Mouse (Mus musculus): ENCODE results near the gene Selenos. TPM values are rescaled to one million over a fixed set of nuclear protein-coding genes. Genes with fewer than 3 reads are reported as not detected.
A peak's percentile ranks its signal among the peaks of the same experiment; 100 is the strongest.

Selenos gene
- polyA plus RNA-seq, 1 experiment from 2014 or later, result 145 TPM

DNA sequence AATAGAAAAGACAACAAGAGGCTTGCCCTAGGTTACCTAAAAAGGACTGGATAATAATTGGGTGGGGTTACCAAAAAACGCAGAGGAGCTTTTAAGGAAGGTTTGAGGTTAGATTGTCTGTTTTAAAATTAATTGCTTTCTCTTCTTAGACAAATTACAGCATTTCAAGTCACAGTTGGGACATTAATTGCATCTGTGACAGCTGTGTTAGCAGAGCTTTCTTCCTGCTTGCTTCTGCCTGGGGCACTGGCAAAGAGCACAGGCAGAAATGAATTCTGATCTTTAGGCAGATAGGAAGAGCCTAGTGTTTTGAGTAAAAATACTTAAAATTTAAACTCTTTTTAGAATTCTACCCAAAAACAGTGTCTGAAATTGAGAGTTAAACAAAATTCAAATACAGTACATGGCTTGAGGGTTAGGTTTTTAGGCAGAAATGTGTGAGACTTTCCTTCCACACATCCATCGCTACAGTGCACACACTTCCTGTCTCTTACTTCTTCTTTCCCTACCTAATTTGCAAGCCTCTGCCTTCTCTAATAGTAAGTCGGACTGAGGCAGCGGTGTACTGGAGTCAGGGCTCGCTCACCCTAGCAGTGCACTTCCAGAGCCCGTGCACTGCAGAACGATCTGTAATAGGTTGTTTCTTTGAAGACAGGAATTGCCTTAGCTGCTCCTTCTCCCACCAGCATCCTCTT lies 41.4 kb downstream of the Selenos start:
- Histone ChIP-seq H3K36me3 (ENCODE audit: insufficient read depth, low read length) (peaks cover 2% of the 10 kb centered on the region; the same call in 1 of the 2 replicates), H3K27ac (no peak overlapping the region), H3K27me3 (ENCODE audit: insufficient read depth, low read length) (no peaks in the 10 kb centered on the region), H3K9me3 (replicated peaks; ENCODE audit: low read length) (no peaks in the 10 kb centered on the region), H3K4me3 (replicated peaks; ENCODE audit: low read depth, low read length) (no peak overlapping the region), H3K4me1 (replicated peaks; ENCODE audit: insufficient read depth, low read length) (peaks cover 11% of the 10 kb centered on the region; the same call in 1 of the 2 replicates), H3K9ac (ENCODE audit: low read depth, low read length) (no peak overlapping the region), H3K4me2 (ENCODE audit: low read length) (no peak overlapping the region)
- DNase-seq (ENCODE audit: low spot score) (no peak), ATAC-seq (replicated peaks; ENCODE audit: low FRiP score, low read depth) (no peak)
- 38% methylated on average over 7 of the region's 7 CpGs for WGBS
- no peak for TF ChIP-seq CTCF (IDR thresholded peaks at IDR 0.05; ENCODE audit: low read depth)

DNA sequence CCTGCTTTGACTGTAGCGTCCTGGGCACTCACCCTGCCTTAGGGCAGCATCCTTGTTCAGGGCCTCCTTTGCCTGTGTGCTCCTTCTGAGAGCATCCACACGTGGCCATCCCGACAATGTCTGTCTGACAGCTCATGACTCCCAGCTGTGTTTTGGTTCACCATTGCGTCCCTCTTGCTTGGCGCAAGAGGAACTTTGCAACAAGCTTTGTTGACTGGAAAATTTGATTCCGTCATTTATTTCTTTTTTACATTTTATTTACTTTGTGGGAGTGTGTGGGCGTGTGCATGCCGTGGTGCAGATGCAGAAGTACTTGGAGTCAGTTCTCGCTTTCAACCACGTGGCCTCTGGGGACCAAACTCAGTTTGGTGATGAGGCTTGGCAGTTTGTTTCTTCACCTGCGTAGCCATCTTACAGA lies 45.1 kb downstream of the Selenos start:
- Histone ChIP-seq H3K9ac (ENCODE audit: low read depth, low read length) (no peak overlapping the region; the same call in 1 of the 2 replicates), H3K4me1 (replicated peaks; ENCODE audit: insufficient read depth, low read length) (peaks cover 7% of the 10 kb centered on the region; the same call in 1 of the 2 replicates), H3K36me3 (ENCODE audit: insufficient read depth, low read length) (peaks cover 16% of the 10 kb centered on the region; the same call in 1 of the 2 replicates), H3K9me3 (replicated peaks; ENCODE audit: low read length) (no peaks in the 10 kb centered on the region), H3K4me2 (ENCODE audit: low read length) (no peak overlapping the region), H3K4me3 (replicated peaks; ENCODE audit: low read depth, low read length) (no peak overlapping the region), H3K27me3 (ENCODE audit: insufficient read depth, low read length) (no peaks in the 10 kb centered on the region), H3K27ac (no peak overlapping the region)
- TF ChIP-seq CTCF (IDR thresholded peaks at IDR 0.05; ENCODE audit: low read depth), result no peak
- DNase-seq (ENCODE audit: low spot score) (peak; percentile 48), ATAC-seq (replicated peaks; ENCODE audit: low FRiP score, low read depth) (no peak)
- 38% methylated on average over 11 of the region's 11 CpGs for WGBS

DNA sequence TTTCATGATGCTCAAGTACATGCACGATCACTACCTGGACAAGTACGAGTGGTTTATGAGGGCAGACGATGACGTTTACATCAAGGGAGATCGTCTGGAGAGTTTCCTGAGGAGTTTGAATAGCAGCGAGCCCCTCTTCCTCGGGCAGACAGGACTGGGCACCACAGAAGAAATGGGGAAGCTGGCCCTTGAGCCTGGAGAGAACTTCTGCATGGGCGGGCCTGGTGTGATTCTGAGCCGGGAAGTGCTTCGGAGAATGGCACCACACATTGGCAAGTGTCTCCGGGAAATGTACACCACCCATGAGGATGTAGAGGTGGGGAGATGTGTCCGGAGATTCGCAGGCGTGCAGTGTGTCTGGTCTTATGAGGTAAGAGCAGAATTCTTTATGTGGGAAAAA lies 45.9 kb downstream of the Selenos start:
- Histone ChIP-seq H3K9me3 (replicated peaks; ENCODE audit: low read length) (no peaks in the 10 kb centered on the region), H3K4me1 (replicated peaks; ENCODE audit: insufficient read depth, low read length) (peaks cover 3% of the 10 kb centered on the region; the same call in 1 of the 2 replicates), H3K36me3 (ENCODE audit: insufficient read depth, low read length) (peaks cover 16% of the 10 kb centered on the region; the same call in 1 of the 2 replicates), H3K4me3 (replicated peaks; ENCODE audit: low read depth, low read length) (no peak overlapping the region), H3K9ac (ENCODE audit: low read depth, low read length) (no peak overlapping the region), H3K4me2 (ENCODE audit: low read length) (no peak overlapping the region), H3K27ac (no peak overlapping the region), H3K27me3 (ENCODE audit: insufficient read depth, low read length) (no peaks in the 10 kb centered on the region)
- WGBS, result 88% methylated on average over 14 of the region's 14 CpGs
- no peak for ATAC-seq (replicated peaks; ENCODE audit: low FRiP score, low read depth)
- DNase-seq (ENCODE audit: low spot score), result no peak
- TF ChIP-seq CTCF (IDR thresholded peaks at IDR 0.05; ENCODE audit: low read depth), result no peak

DNA sequence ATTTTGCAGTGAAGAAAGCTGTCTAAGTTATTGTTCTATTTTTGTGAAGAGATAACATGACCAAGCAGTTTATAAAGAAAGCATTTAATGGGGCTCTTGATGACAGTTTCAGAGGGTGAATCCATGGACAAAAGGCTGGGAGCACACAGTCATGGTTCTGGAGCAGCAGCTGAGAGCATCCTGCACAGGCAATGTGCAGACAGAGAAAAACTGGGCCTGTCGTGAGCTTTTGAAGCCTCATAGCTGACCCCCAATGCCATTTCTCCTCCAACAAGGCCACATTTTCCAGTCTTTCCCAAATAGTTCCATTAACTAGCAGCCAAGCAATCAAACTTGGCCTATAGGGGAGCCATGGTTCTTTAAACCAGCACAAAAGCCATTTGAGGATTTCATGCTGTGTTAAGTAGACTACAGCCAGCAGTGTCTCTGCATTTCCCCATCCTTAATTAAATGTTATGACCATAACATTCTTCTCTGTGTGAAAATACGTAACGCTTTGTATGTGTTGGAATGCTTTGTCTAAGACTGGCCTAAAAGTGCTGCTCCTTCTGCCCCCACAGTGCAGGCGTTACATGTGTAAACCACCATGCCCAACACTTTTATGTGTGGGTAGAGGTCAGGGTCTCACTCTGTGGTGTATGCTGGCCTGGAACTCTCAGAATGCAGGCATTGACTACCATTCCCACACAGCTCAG lies 48.6 kb downstream of the Selenos start:
- ATAC-seq (replicated peaks; ENCODE audit: low FRiP score, low read depth) (no peak), DNase-seq (ENCODE audit: low spot score) (no peak)
- WGBS, result 77% methylated on average over 4 of the region's 4 CpGs
- peaks cover 16% of the 10 kb centered on the region; the same call in 1 of the 2 replicates for H3K36me3 ChIP-seq (ENCODE audit: insufficient read depth, low read length)
- no peak overlapping the region for H3K27ac ChIP-seq
- H3K4me3 ChIP-seq (replicated peaks; ENCODE audit: low read depth, low read length), result no peak overlapping the region
- no peaks in the 10 kb centered on the region for H3K4me1 ChIP-seq (replicated peaks; ENCODE audit: insufficient read depth, low read length)
- no peaks in the 10 kb centered on the region for H3K9me3 ChIP-seq (replicated peaks; ENCODE audit: low read length)
- no peak overlapping the region for H3K9ac ChIP-seq (ENCODE audit: low read depth, low read length)
- no peaks in the 10 kb centered on the region for H3K27me3 ChIP-seq (ENCODE audit: insufficient read depth, low read length)
- H3K4me2 ChIP-seq (ENCODE audit: low read length), result no peak overlapping the region
- peak; percentile 21; the same call in 1 of the 2 replicates for TF ChIP-seq CTCF (IDR thresholded peaks at IDR 0.05; ENCODE audit: low read depth)

DNA sequence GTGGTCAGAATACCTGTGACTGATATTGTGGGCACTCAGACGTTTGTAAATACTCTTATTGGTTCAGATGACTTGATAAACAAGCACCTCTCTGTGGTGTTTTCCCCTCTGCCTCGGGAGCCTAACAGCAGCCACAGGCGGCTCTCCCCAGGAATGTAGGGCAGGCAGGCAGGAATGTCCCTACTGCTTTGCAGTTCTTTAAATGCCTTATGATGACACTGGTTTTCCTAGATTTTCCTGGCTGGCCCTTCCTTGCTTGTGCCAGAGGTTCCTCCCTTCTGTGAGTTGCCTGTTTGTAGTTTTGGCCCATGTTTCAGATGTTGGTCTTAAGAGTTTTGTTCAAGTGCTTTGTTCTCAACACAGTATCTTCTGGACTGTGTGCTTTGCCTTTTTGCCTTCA lies 49.4 kb downstream of the Selenos start:
- no peaks in the 10 kb centered on the region for H3K4me1 ChIP-seq (replicated peaks; ENCODE audit: insufficient read depth, low read length)
- no peak for TF ChIP-seq CTCF (IDR thresholded peaks at IDR 0.05; ENCODE audit: low read depth)
- DNase-seq (ENCODE audit: low spot score), result no peak
- ATAC-seq (replicated peaks; ENCODE audit: low FRiP score, low read depth), result no peak
- H3K27ac ChIP-seq, result no peak overlapping the region
- WGBS, result 51% methylated on average over 3 of the region's 3 CpGs
- H3K4me2 ChIP-seq (ENCODE audit: low read length), result no peak overlapping the region
- no peak overlapping the region for H3K9ac ChIP-seq (ENCODE audit: low read depth, low read length)
- no peaks in the 10 kb centered on the region for H3K27me3 ChIP-seq (ENCODE audit: insufficient read depth, low read length)
- no peaks in the 10 kb centered on the region for H3K9me3 ChIP-seq (replicated peaks; ENCODE audit: low read length)
- no peak overlapping the region for H3K4me3 ChIP-seq (replicated peaks; ENCODE audit: low read depth, low read length)
- peaks cover 16% of the 10 kb centered on the region; the same call in 1 of the 2 replicates for H3K36me3 ChIP-seq (ENCODE audit: insufficient read depth, low read length)

DNA sequence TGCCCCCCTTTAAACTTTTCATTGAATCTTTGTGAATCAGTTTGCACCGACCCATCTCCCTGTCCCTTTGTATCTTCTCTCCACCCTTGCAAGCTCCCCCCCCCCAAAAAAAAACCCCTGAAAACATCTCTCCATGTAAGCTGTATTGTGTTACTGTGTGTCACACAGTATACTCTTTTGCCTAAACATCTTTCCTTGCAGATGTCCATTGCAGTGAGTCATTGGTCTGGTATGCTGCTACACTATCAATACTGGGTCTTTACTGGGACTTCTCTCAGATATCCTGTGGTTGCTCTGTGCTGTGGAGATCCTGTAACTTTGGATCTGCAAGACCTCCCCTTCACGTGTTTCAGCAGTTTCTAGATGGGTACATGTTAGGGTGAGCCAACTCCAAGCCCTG lies 50.8 kb downstream of the Selenos start:
- ATAC-seq (replicated peaks; ENCODE audit: low FRiP score, low read depth) (no peak), DNase-seq (ENCODE audit: low spot score) (no peak)
- Histone ChIP-seq H3K4me1 (replicated peaks; ENCODE audit: insufficient read depth, low read length) (0 out of 2 replicates have a peak, but pooled peaks cover 3% of the 10 kb centered on the region), H3K36me3 (ENCODE audit: insufficient read depth, low read length) (peaks cover 16% of the 10 kb centered on the region; the same call in 1 of the 2 replicates), H3K27me3 (ENCODE audit: insufficient read depth, low read length) (no peaks in the 10 kb centered on the region), H3K4me3 (replicated peaks; ENCODE audit: low read depth, low read length) (no peak overlapping the region), H3K27ac (no peak overlapping the region), H3K9ac (ENCODE audit: low read depth, low read length) (no peak overlapping the region), H3K9me3 (replicated peaks; ENCODE audit: low read length) (no peaks in the 10 kb centered on the region), H3K4me2 (ENCODE audit: low read length) (no peak overlapping the region)
- 87% methylated on average over 2 of the region's 2 CpGs for WGBS
- no peak for TF ChIP-seq CTCF (IDR thresholded peaks at IDR 0.05; ENCODE audit: low read depth)

Measured in kidney, postnatal 0 days (tissue).